Mouse (Mus musculus) left cerebral cortex, postnatal 25 days (tissue): ENCODE data around the gene Frmd4b. TPM values are rescaled to one million over a fixed set of nuclear protein-coding genes. Genes with fewer than 3 reads are reported as not detected.

Experiments used
- DNase-seq, 2 experiments: peaks; one replicate each; pipeline ENCODE4 v3.0.0; 2022; ENCODE audit warnings: low spot score in 2 of 2, mixed read lengths in 1 of 2
- intact Hi-C: fragments of 180-260 bp; cut with DNase I; formaldehyde crosslinking; loops from one replicate; pipeline ENCODE4 v1.15.1; 2025
- total RNA-seq, 2 experiments: library from RNA; stranded (reverse); gene quantifications; 2 replicates each; pipeline ENCODE4 v1.2.3; 2021

Frmd4b gene
- total RNA-seq, 2 experiments from 2014 or later, result 16.4 to 17.6 TPM

- DNase-seq, result no peak
- intact Hi-C loops, result loop anchor here (5.0 kb wide), 1 partner anchor 51 kb away; no protein-coding TSS in a partner anchor
Observed at GRCm38 (mm10) chr6:97346527-97346926, 270.8 kb downstream of the Frmd4b start.

GRCm38 (mm10) chr6:97345921-97346320 is 271.4 kb downstream of the Frmd4b start:
- no peak for DNase-seq
- intact Hi-C loops, result loop anchor here (5.0 kb wide), 1 partner anchor 51 kb away; no protein-coding TSS in a partner anchor

- intact Hi-C loops, result no loop called here
- no peak for DNase-seq
Observed at GRCm38 (mm10) chr6:97342185-97342584, 275.2 kb downstream of the Frmd4b start.

- DNase-seq, result no peak
- intact Hi-C loops, result no loop called here
Observed at GRCm38 (mm10) chr6:97341628-97342027, 275.7 kb downstream of the Frmd4b start.

GRCm38 (mm10) chr6:97341148-97341547 is 276.2 kb downstream of the Frmd4b start:
- intact Hi-C loops, result no loop called here
- DNase-seq, result no peak

- intact Hi-C loops, result no loop called here
Observed at GRCm38 (mm10) chr6:97340211-97340791, 277.0 kb downstream of the Frmd4b start.

GRCm38 (mm10) chr6:97339271-97339681 is 278.1 kb downstream of the Frmd4b start:
- DNase-seq, result no peak
- intact Hi-C loops, result no loop called here

More at GRCm38 (mm10) chr6:97340211-97340791, 277.0 kb downstream of the Frmd4b start:
- peak; percentile 10 to 24 for DNase-seq

GRCm38 (mm10) chr6:97338843-97339242 is 278.5 kb downstream of the Frmd4b start:
- no peak for DNase-seq
- intact Hi-C loops, result no loop called here

- intact Hi-C loops, result no loop called here
Observed at GRCm38 (mm10) chr6:97333323-97333722, 284.0 kb downstream of the Frmd4b start.

GRCm38 (mm10) chr6:97323951-97324350 is 293.4 kb downstream of the Frmd4b start:
- DNase-seq, result no peak
- intact Hi-C loops, result no loop called here

More at GRCm38 (mm10) chr6:97333323-97333722, 284.0 kb downstream of the Frmd4b start:
- peak in 1 of 2 experiments; percentile 31 for DNase-seq

GRCm38 (mm10) chr6:97322126-97322525 is 295.2 kb downstream of the Frmd4b start:
- intact Hi-C loops, result no loop called here
- no peak for DNase-seq

GRCm38 (mm10) chr6:97321156-97321555 is 296.2 kb downstream of the Frmd4b start:
- DNase-seq, result no peak

GRCm38 (mm10) chr6:97319081-97319480 is 298.3 kb downstream of the Frmd4b start:
- peak; percentile 31 to 65 for DNase-seq
- intact Hi-C loops, result no loop called here

More at GRCm38 (mm10) chr6:97321156-97321555, 296.2 kb downstream of the Frmd4b start:
- intact Hi-C loops, result no loop called here

- no peak for DNase-seq
- intact Hi-C loops, result no loop called here
Observed at GRCm38 (mm10) chr6:97317956-97318355, 299.4 kb downstream of the Frmd4b start.

- intact Hi-C loops, result no loop called here
- DNase-seq, result no peak
Observed at GRCm38 (mm10) chr6:97316716-97317115, 300.6 kb downstream of the Frmd4b start.

- DNase-seq, result no peak
- intact Hi-C loops, result no loop called here
Observed at GRCm38 (mm10) chr6:97315311-97315710, 302.0 kb downstream of the Frmd4b start.

GRCm38 (mm10) chr6:97312545-97312939 is 304.8 kb downstream of the Frmd4b start:
- intact Hi-C loops, result no loop called here
- DNase-seq, result no peak

- no peak for DNase-seq
Observed at GRCm38 (mm10) chr6:97311599-97312544, 305.5 kb downstream of the Frmd4b start.

GRCm38 (mm10) chr6:97310901-97311331 is 306.4 kb downstream of the Frmd4b start:
- intact Hi-C loops, result no loop called here
- DNase-seq, result no peak

More at GRCm38 (mm10) chr6:97311599-97312544, 305.5 kb downstream of the Frmd4b start:
- intact Hi-C loops, result no loop called here

GRCm38 (mm10) chr6:97309161-97309560 is 308.2 kb downstream of the Frmd4b start:
- no peak for DNase-seq
- intact Hi-C loops, result no loop called here
